Mouse (Mus musculus) liver, adult (tissue): ENCODE results near the gene Lasp1.

Experiments
- GATA4 ChIP-seq: IDR thresholded peaks from 2 replicates; pipeline ENCODE4 v1.6.1; 2014; ENCODE audit warnings: mild to moderate bottlenecking, low read length; ENCODE audit not compliant: insufficient replicate concordance

Gene Lasp1

GRCm38 (mm10) chr11:97798782-97799145, at the start of gene Lasp1:
Gene Lasp1, plus strand, starts transcription at chr11:97799000.
- TF ChIP-seq GATA4, result no peak

GRCm38 (mm10) chr11:97753277-97753676, 45.5 kb upstream of the Lasp1 start:
- TF ChIP-seq GATA4, result no peak

- no peak for TF ChIP-seq GATA4
These were observed 40.7 kb upstream of the Lasp1 start for GRCm38 (mm10) chr11:97758125-97758524.

GRCm38 (mm10) chr11:97758942-97759341, 39.9 kb upstream of the Lasp1 start:
- TF ChIP-seq GATA4, result no peak

- no peak for TF ChIP-seq GATA4
These were observed 37.2 kb upstream of the Lasp1 start for GRCm38 (mm10) chr11:97761638-97762037.

GRCm38 (mm10) chr11:97766154-97766881, 32.5 kb upstream of the Lasp1 start, which contains the start of gene Cwc25:
Gene Cwc25, minus strand, starts transcription at chr11:97766556.
- no peak for TF ChIP-seq GATA4

GRCm38 (mm10) chr11:97769704-97770103, 29.1 kb upstream of the Lasp1 start:
- no peak for TF ChIP-seq GATA4

- no peak for TF ChIP-seq GATA4
These were observed 27.4 kb upstream of the Lasp1 start for GRCm38 (mm10) chr11:97771410-97771809.

GRCm38 (mm10) chr11:97775186-97775585, 23.6 kb upstream of the Lasp1 start:
- TF ChIP-seq GATA4, result no peak

GRCm38 (mm10) chr11:97775808-97776496, 22.8 kb upstream of the Lasp1 start, which contains the start of gene 1700001P01Rik:
Gene 1700001P01Rik, minus strand, starts transcription at chr11:97775918.
- no peak for TF ChIP-seq GATA4

GRCm38 (mm10) chr11:97776497-97777128, 22.2 kb upstream of the Lasp1 start:
- no peak for TF ChIP-seq GATA4

- no peak for TF ChIP-seq GATA4
These were observed 21.7 kb upstream of the Lasp1 start for GRCm38 (mm10) chr11:97777129-97777529.

GRCm38 (mm10) chr11:97778918-97779317, 19.9 kb upstream of the Lasp1 start:
- TF ChIP-seq GATA4, result no peak

- no peak for TF ChIP-seq GATA4
These were observed 18.7 kb upstream of the Lasp1 start for GRCm38 (mm10) chr11:97779968-97780701.

GRCm38 (mm10) chr11:97781478-97781831, 17.3 kb upstream of the Lasp1 start:
- TF ChIP-seq GATA4, result no peak
